In the genomic region with DNA sequence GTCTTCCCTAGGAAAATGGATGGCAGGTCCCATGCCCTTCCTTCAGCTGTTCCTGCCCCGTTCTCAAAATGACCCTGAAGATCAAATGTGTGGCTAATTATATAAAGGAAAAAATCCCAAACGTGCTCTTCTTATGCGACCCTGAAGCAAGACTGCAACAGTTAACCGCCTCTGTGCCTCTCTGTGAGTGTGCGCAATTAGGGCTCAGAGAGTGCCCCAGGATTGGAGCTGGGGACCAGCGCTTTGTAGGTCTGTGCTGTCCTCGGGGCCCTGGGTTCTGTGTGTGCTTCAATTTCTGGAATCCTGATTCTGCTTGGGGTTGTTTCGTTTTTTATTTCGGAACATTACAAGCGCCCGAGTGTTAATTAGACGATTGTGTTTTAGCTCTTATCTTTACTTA, we compare ENCODE assay signal across 11 mouse cellular contexts. TPM values are rescaled to one million over a fixed set of nuclear protein-coding genes. Genes with fewer than 3 reads are reported as not detected.
DNase-seq lines count a peak whose midpoint lies in the region; ATAC-seq and TF ChIP-seq lines count a peak whose summit lies in the region.
"Had no signal": no experiment of that assay in that cellular context is flagged by ENCODE, and none has a peak within 500 bp of the region (broad histone marks: within the 10 kb centered on the region; RNA-seq: fewer than 3 reads in every experiment).

No protein-coding gene starts in this region.

- peak overlapping the region; percentile 74 for H3K4me2 ChIP-seq in embryonic facial prominence, embryonic 14.5 days (ENCODE audit: low read depth, low read length)
- H3K4me2 ChIP-seq in intestine, postnatal 0 days (replicated peaks; ENCODE audit: low read depth), result peak overlapping the region; percentile 54
- peak overlapping the region; percentile 58 for H3K4me2 ChIP-seq in neural tube, embryonic 13.5 days

- H3K27me3 ChIP-seq in embryonic facial prominence, embryonic 14.5 days (replicated peaks; ENCODE audit: control insufficient read depth, insufficient read depth, low read length), result no peaks in the 10 kb centered on the region
- no peaks in the 10 kb centered on the region for H3K27me3 ChIP-seq in intestine, postnatal 0 days (replicated peaks; ENCODE audit: control insufficient read depth, insufficient read depth, low read length)
- no peaks in the 10 kb centered on the region for H3K27me3 ChIP-seq in neural tube, embryonic 13.5 days
- H3K27me3 ChIP-seq in cerebellum, adult 2 months (ENCODE audit: control insufficient read depth, insufficient read depth, low read length), result no peaks in the 10 kb centered on the region

- peak overlapping the region; percentile 48; the same call in 1 of the 2 replicates for H3K4me3 ChIP-seq in layer of hippocampus, adult 2 months
- H3K4me3 ChIP-seq in embryonic facial prominence, embryonic 14.5 days (ENCODE audit: low read depth, low read length), result peak overlapping the region; percentile 40
- H3K4me3 ChIP-seq in intestine, postnatal 0 days (ENCODE audit: low read depth, low read length), result peak overlapping the region; percentile 25
- H3K4me3 ChIP-seq in neural tube, embryonic 13.5 days, result peak overlapping the region; percentile 28
- H3K4me3 ChIP-seq in cerebellum, adult 2 months (replicated peaks; ENCODE audit: insufficient read depth, low read depth, low read length), result no peak overlapping the region
- H3K4me3 ChIP-seq: gastrocnemius, adult 2 months had no signal

- H3K9ac ChIP-seq in embryonic facial prominence, embryonic 14.5 days (ENCODE audit: low read depth, low read length), result peak overlapping the region; percentile 45; the same call in 1 of the 2 replicates
- H3K9ac ChIP-seq in intestine, postnatal 0 days (ENCODE audit: low read depth, low read length), result no peak overlapping the region
- H3K9ac ChIP-seq in neural tube, embryonic 13.5 days, result 0 out of 2 replicates have a peak overlapping the region, but pooled peaks have one; percentile 41

- WGBS in embryonic facial prominence, embryonic 14.5 days, result 9% methylated on average over 12 of the region's 12 CpGs
- WGBS in intestine, postnatal 0 days, result 10% methylated on average over 12 of the region's 12 CpGs
- WGBS in neural tube, embryonic 13.5 days, result 15% methylated on average over 12 of the region's 12 CpGs
- 27% methylated on average over 12 of the region's 12 CpGs for WGBS in cerebellum, adult 2 months

- H3K4me1 ChIP-seq in embryonic facial prominence, embryonic 14.5 days (ENCODE audit: control insufficient read depth, insufficient read depth, low read length), result peaks cover 4% of the 10 kb centered on the region; the same call in 1 of the 2 replicates
- H3K4me1 ChIP-seq in intestine, postnatal 0 days (replicated peaks; ENCODE audit: control insufficient read depth, insufficient read depth, low read length), result peaks cover 4% of the 10 kb centered on the region; the same call in 1 of the 2 replicates
- H3K4me1 ChIP-seq in neural tube, embryonic 13.5 days (replicated peaks), result peaks cover 12% of the 10 kb centered on the region
- H3K4me1 ChIP-seq in cerebellum, adult 2 months (ENCODE audit: control insufficient read depth, insufficient read depth, low read length), result peaks cover 4% of the 10 kb centered on the region

- H3K36me3 ChIP-seq in embryonic facial prominence, embryonic 14.5 days (ENCODE audit: control insufficient read depth, insufficient read depth, low read length), result no peaks in the 10 kb centered on the region
- no peaks in the 10 kb centered on the region for H3K36me3 ChIP-seq in intestine, postnatal 0 days (ENCODE audit: control insufficient read depth, insufficient read depth)
- no peaks in the 10 kb centered on the region for H3K36me3 ChIP-seq in neural tube, embryonic 13.5 days

- no peak for TF ChIP-seq CTCF in layer of hippocampus, adult 2 months (conservative IDR thresholded peaks at IDR 0.05)
- no peak for TF ChIP-seq CTCF in intestine, postnatal 0 days (IDR thresholded peaks at IDR 0.05; ENCODE audit: low read depth)
- TF ChIP-seq CTCF in cerebellum, adult 2 months (IDR thresholded peaks at IDR 0.05; ENCODE audit: borderline replicate concordance, insufficient read depth, low read depth, low read length), result no peak

- H3K27ac ChIP-seq in layer of hippocampus, adult 2 months, result no peak overlapping the region
- H3K27ac ChIP-seq in embryonic facial prominence, embryonic 14.5 days (replicated peaks; ENCODE audit: low read depth, low read length), result no peak overlapping the region
- H3K27ac ChIP-seq in intestine, postnatal 0 days (ENCODE audit: low read depth, low read length), result no peak overlapping the region
- no peak overlapping the region for H3K27ac ChIP-seq in neural tube, embryonic 13.5 days (replicated peaks)
- no peak overlapping the region for H3K27ac ChIP-seq in cerebellum, adult 2 months (ENCODE audit: insufficient read depth, low read length)
- H3K27ac ChIP-seq: gastrocnemius, adult 2 months had no signal

- no peak for DNase-seq in layer of hippocampus, adult 2 months (ENCODE audit: low spot score in 2 of 2)
- DNase-seq in layer of hippocampus, adult 8-10 months (ENCODE audit: low spot score in 2 of 2), result no peak
- no peak for DNase-seq in embryonic facial prominence, embryonic 14.5 days (ENCODE audit: low spot score)
- no peak for DNase-seq in cerebellum, adult 2 months
- no peak for DNase-seq in layer of hippocampus, adult 9-11 months
- DNase-seq in lung, postnatal 14 days, result no peak
- DNase-seq: gastrocnemius, adult 2 months had no signal

- no peak for ATAC-seq in embryonic facial prominence, embryonic 14.5 days (ENCODE audit: low read depth)
- ATAC-seq in intestine, postnatal 0 days, result no peak
- 0 out of 2 replicates have a peak, but pooled peaks have one; percentile 19 for ATAC-seq in neural tube, embryonic 13.5 days (ENCODE audit: low read depth)

- no peak for TF ChIP-seq POLR2A in cerebellum, adult 2 months (IDR thresholded peaks at IDR 0.05; ENCODE audit: borderline replicate concordance, insufficient read depth, low read length)

- no peaks in the 10 kb centered on the region for H3K9me3 ChIP-seq in embryonic facial prominence, embryonic 14.5 days (ENCODE audit: control insufficient read depth, low read length)
- no peaks in the 10 kb centered on the region for H3K9me3 ChIP-seq in intestine, postnatal 0 days (ENCODE audit: control insufficient read depth)
- H3K9me3 ChIP-seq in neural tube, embryonic 13.5 days, result no peaks in the 10 kb centered on the region

RNA-seq across cellular contexts. Expression of a gene that starts 0.5 kb away (rescaled TPM):
- under 1 TPM; 0.42 to 0.67 TPM for total RNA-seq in layer of hippocampus, adult 2 months (2021)
- under 1 TPM; 0.63 to 0.96 (median 0.70) TPM for total RNA-seq in layer of hippocampus, adult 8-10 months (2022)
- 0.25 and 0.32 TPM in 2 replicates for polyA plus RNA-seq in embryonic facial prominence, embryonic 14.5 days (2014; fragmentation: Nextera tagmentation; extraction: Ambion mirVana)
- polyA plus RNA-seq in intestine, postnatal 0 days (2015; fragmentation: Nextera tagmentation; extraction: Ambion mirVana), result 0.05 and 0.07 TPM in 2 replicates
- polyA plus RNA-seq in neural tube, embryonic 13.5 days (2015; fragmentation: Nextera tagmentation; extraction: Ambion mirVana), result 0.07 and 0.17 TPM in 2 replicates
- 0.70 and 0.71 TPM in 2 replicates for polyA plus RNA-seq in cerebellum, adult 2 months (2012; rRNA removed)
- polyA plus RNA-seq: liver, adult 2 months; small intestine, adult 2 months had no signal

RNA-seq across cellular contexts. Expression of a gene that starts 51.8 kb away (rescaled TPM):
- total RNA-seq in layer of hippocampus, adult 2 months (2021), result 1 to 10 TPM; 5.9 TPM
- 1 to 10 TPM; 5.7 to 6.8 (median 6.6) TPM for total RNA-seq in layer of hippocampus, adult 8-10 months (2022)
- 7.1 and 8.1 TPM in 2 replicates for polyA plus RNA-seq in embryonic facial prominence, embryonic 14.5 days (2014; fragmentation: Nextera tagmentation; extraction: Ambion mirVana)
- 3.0 and 3.5 TPM in 2 replicates for polyA plus RNA-seq in intestine, postnatal 0 days (2015; fragmentation: Nextera tagmentation; extraction: Ambion mirVana)
- polyA plus RNA-seq in neural tube, embryonic 13.5 days (2015; fragmentation: Nextera tagmentation; extraction: Ambion mirVana), result 10.1 and 11.3 TPM in 2 replicates
- 13.2 and 13.8 TPM in 2 replicates for polyA plus RNA-seq in cerebellum, adult 2 months (2012; rRNA removed)
